Mouse (Mus musculus) hindbrain, postnatal 0 days (tissue): ENCODE results near the gene Polr2e. TPM values are rescaled to one million over a fixed set of nuclear protein-coding genes. Genes with fewer than 3 reads are reported as not detected.

Source experiments
- ATAC-seq: fragments of 200-750 bp; cut with Nextera tagmentation; 2 replicates; pipeline ENCODE4 v1.8.0; 2017; ENCODE audit warnings: mild to moderate bottlenecking, moderate TSS enrichment, moderate library complexity
- DNase-seq: peaks from one replicate; pipeline ENCODE4 v3.0.0-alpha.2; 2015; ENCODE audit warnings: low spot score
- H3K27ac ChIP-seq: fragments of 300-500 bp; sonication (generic); 2 replicates; pipeline ENCODE4 v1.5.1; 2014; ENCODE audit warnings: mild to moderate bottlenecking
- H3K27me3 ChIP-seq: fragments of 300-500 bp; sonication (generic); 2 replicates; pipeline ENCODE4 v1.6.1; 2014; ENCODE audit warnings: low read length, mixed read lengths; ENCODE audit not compliant: insufficient read depth
- H3K36me3 ChIP-seq: fragments of 300-500 bp; sonication (generic); 2 replicates; pipeline ENCODE4 v1.6.1; 2014; ENCODE audit warnings: low read length, mixed read lengths; ENCODE audit not compliant: insufficient read depth
- H3K4me1 ChIP-seq: fragments of 300-500 bp; sonication (generic); 2 replicates; pipeline ENCODE4 v1.6.1; 2014; ENCODE audit warnings: antibody characterized with exemption, low read length, mixed read lengths; ENCODE audit not compliant: insufficient read depth
- H3K4me2 ChIP-seq: fragments of 300-500 bp; sonication (generic); 2 replicates; pipeline ENCODE4 v1.6.1; 2014; ENCODE audit warnings: low read depth, mild to moderate bottlenecking, low read length, moderate library complexity, mixed read lengths
- H3K4me3 ChIP-seq: fragments of 300-500 bp; sonication (generic); 2 replicates; pipeline ENCODE4 v1.5.1; 2014; ENCODE audit warnings: low read length
- H3K9ac ChIP-seq: fragments of 300-500 bp; sonication (generic); replicated peaks from 2 replicates; pipeline ENCODE4 v1.6.1; 2014; ENCODE audit warnings: mild to moderate bottlenecking, low read length, moderate library complexity, mixed read lengths
- H3K9me3 ChIP-seq: fragments of 300-500 bp; sonication (generic); 2 replicates; pipeline ENCODE4 v1.6.1; 2016; ENCODE audit warnings: low read length, mixed read lengths
- CTCF ChIP-seq: IDR thresholded peaks from 2 replicates; pipeline ENCODE4 v1.5.1; 2016; ENCODE audit warnings: antibody characterized with exemption, control low read depth, low read depth
- WGBS: fragments of 180-500 bp; shearing (Covaris S2); extraction: QIAGEN DNeasy Blood & Tissue Kit; methylation state at CpG from one replicate; pipeline ENCODE4 v1.1.7; 2014; 5-methylcytosine and 5-hydroxymethylcytosine counted together
- polyA plus RNA-seq: library from polyadenylated mRNA; unstranded; fragments of >200 nt; fragmentation: Nextera tagmentation; extraction: Ambion mirVana; gene quantifications from 2 replicates; pipeline ENCODE4 v1.2.1, GENCODE M21; 2015
- total RNA-seq: library from RNA; depleted of rRNA; stranded (reverse); fragments of >200 nt; gene quantifications from 2 replicates; pipeline ENCODE4 v1.2.3, GENCODE M21; 2014

Gene Polr2e
- total and polyA plus RNA-seq, 2 experiments from 2014 or later, result 100 to 143 TPM

- Histone ChIP-seq H3K4me3 (no peak overlapping the region), H3K36me3 (no peaks in the 10 kb centered on the region), H3K4me1 (no peaks in the 10 kb centered on the region; the same call in 1 of the 2 replicates), H3K4me2 (no peak overlapping the region), H3K27ac (no peak overlapping the region), H3K27me3 (no peaks in the 10 kb centered on the region), H3K9me3 (no peaks in the 10 kb centered on the region), H3K9ac (no peak overlapping the region)
- WGBS, result 82% methylated on average over 20 of the region's 20 CpGs
- DNase-seq, result no peak
- no peak for ATAC-seq
- no peak for TF ChIP-seq CTCF
Observed at GRCm38 (mm10) chr10:80072623-80073489, 33.3 kb upstream of the Polr2e start.

- H3K27ac ChIP-seq, result peak overlapping the region; percentile 51; the same call in 1 of the 2 replicates
- no peak for ATAC-seq
Observed at GRCm38 (mm10) chr10:80071516-80071900, 31.9 kb upstream of the Polr2e start.

GRCm38 (mm10) chr10:80070837-80071515 is 31.4 kb upstream of the Polr2e start:
- H3K36me3 ChIP-seq, result no peaks in the 10 kb centered on the region
- DNase-seq (peak; percentile 59), ATAC-seq (peak; percentile 49; the same call in 1 of the 2 replicates)
- H3K4me3 ChIP-seq, result no peak overlapping the region
- no peak for TF ChIP-seq CTCF
- no peaks in the 10 kb centered on the region for H3K9me3 ChIP-seq
- no peaks in the 10 kb centered on the region for H3K27me3 ChIP-seq
- WGBS, result 53% methylated on average over 9 of the region's 9 CpGs
- H3K4me2 ChIP-seq, result no peak overlapping the region
- H3K27ac ChIP-seq, result peak overlapping the region; percentile 52; the same call in 1 of the 2 replicates
- no peaks in the 10 kb centered on the region; the same call in 1 of the 2 replicates for H3K4me1 ChIP-seq
- H3K9ac ChIP-seq, result no peak overlapping the region

More at GRCm38 (mm10) chr10:80071516-80071900, 31.9 kb upstream of the Polr2e start:
- TF ChIP-seq CTCF, result no peak
- H3K27me3 ChIP-seq, result no peaks in the 10 kb centered on the region
- no peak for DNase-seq
- no peak overlapping the region for H3K9ac ChIP-seq
- H3K4me1 ChIP-seq, result no peaks in the 10 kb centered on the region; the same call in 1 of the 2 replicates
- H3K4me2 ChIP-seq, result no peak overlapping the region
- no peak overlapping the region for H3K4me3 ChIP-seq
- H3K36me3 ChIP-seq, result no peaks in the 10 kb centered on the region
- 83% methylated on average over 3 of the region's 3 CpGs for WGBS
- no peaks in the 10 kb centered on the region for H3K9me3 ChIP-seq

GRCm38 (mm10) chr10:80069948-80070450 is 30.4 kb upstream of the Polr2e start:
- Histone ChIP-seq H3K4me3 (no peak overlapping the region), H3K9me3 (no peaks in the 10 kb centered on the region), H3K36me3 (peaks cover 1% of the 10 kb centered on the region; the same call in 1 of the 2 replicates), H3K27me3 (no peaks in the 10 kb centered on the region), H3K9ac (no peak overlapping the region), H3K27ac (no peak overlapping the region), H3K4me2 (no peak overlapping the region), H3K4me1 (no peaks in the 10 kb centered on the region)
- ATAC-seq (no peak), DNase-seq (no peak)
- 85% methylated on average over 4 of the region's 4 CpGs for WGBS
- TF ChIP-seq CTCF, result no peak

- ATAC-seq (no peak), DNase-seq (no peak)
- no peak for TF ChIP-seq CTCF
- H3K4me2 ChIP-seq, result no peak overlapping the region
- no peaks in the 10 kb centered on the region for H3K4me1 ChIP-seq
- no peaks in the 10 kb centered on the region for H3K27me3 ChIP-seq
- no peaks in the 10 kb centered on the region for H3K9me3 ChIP-seq
- no peak overlapping the region for H3K27ac ChIP-seq
- H3K9ac ChIP-seq, result no peak overlapping the region
- H3K4me3 ChIP-seq, result no peak overlapping the region
- peaks cover 7% of the 10 kb centered on the region; the same call in 1 of the 2 replicates for H3K36me3 ChIP-seq
- WGBS, result 75% methylated on average over 6 of the region's 7 CpGs
Observed at GRCm38 (mm10) chr10:80069251-80069650, 29.7 kb upstream of the Polr2e start.

GRCm38 (mm10) chr10:80063877-80064650 is 24.5 kb upstream of the Polr2e start:
- H3K36me3 ChIP-seq, result peaks cover 26% of the 10 kb centered on the region; the same call in 1 of the 2 replicates
- DNase-seq, result no peak

More at GRCm38 (mm10) chr10:80063877-80064650, 24.5 kb upstream of the Polr2e start:
- H3K4me3 ChIP-seq, result no peak overlapping the region
- H3K9ac ChIP-seq, result no peak overlapping the region
- ATAC-seq, result no peak
- H3K9me3 ChIP-seq, result no peaks in the 10 kb centered on the region
- peak overlapping the region; percentile 23; the same call in 1 of the 2 replicates for H3K27ac ChIP-seq
- TF ChIP-seq CTCF, result no peak
- no peaks in the 10 kb centered on the region for H3K27me3 ChIP-seq
- 80% methylated on average over 23 of the region's 23 CpGs for WGBS
- no peaks in the 10 kb centered on the region for H3K4me1 ChIP-seq
- H3K4me2 ChIP-seq, result no peak overlapping the region
